Mouse (Mus musculus) G1E (cell line): ENCODE data around the gene Cisd3.

ENCODE experiments used
- CTCF ChIP-seq: IDR thresholded peaks from 2 replicates; pipeline ENCODE4 v1.5.1; 2012; ENCODE audit warnings: low read depth, low read length, inconsistent platforms, mixed read lengths
- GATA1 ChIP-seq: IDR thresholded peaks from 2 replicates; pipeline ENCODE4 v1.6.1; 2012; ENCODE audit warnings: borderline replicate concordance, low read length, inconsistent platforms, mixed read lengths
- POLR2AphosphoS5 ChIP-seq: IDR thresholded peaks from 2 replicates; pipeline ENCODE4 v1.6.1; 2012; ENCODE audit warnings: low read depth, low read length, inconsistent platforms; ENCODE audit not compliant: insufficient replicate concordance
- TAL1 ChIP-seq: conservative IDR thresholded peaks from 2 replicates; pipeline ENCODE4 v1.6.1; 2012; ENCODE audit warnings: low read depth, low read length, inconsistent platforms, mixed read lengths

- TF ChIP-seq CTCF (no peak), GATA1 (no peak), TAL1 (no peak), POLR2AphosphoS5 (no peak)
Observed at GRCm38 (mm10) chr11:97664771-97665240, 20.8 kb upstream of the Cisd3 start.
